Mouse (Mus musculus) CH12.LX (cell line): ENCODE results near the gene Slc4a11. TPM values are rescaled to one million over a fixed set of nuclear protein-coding genes. Genes with fewer than 3 reads are reported as not detected.
A peak's percentile ranks its signal among the peaks of the same experiment; 100 is the strongest.

Source experiments
- DNase-seq: peaks from one replicate; pipeline ENCODE4 v3.0.0-alpha.2; 2013; ENCODE audit errors: extremely low read depth
- H3K27ac ChIP-seq: 2 replicates; pipeline ENCODE4 v1.5.1; 2012; ENCODE audit warnings: low read depth, mild to moderate bottlenecking, control low read depth, moderate library complexity; ENCODE audit not compliant: insufficient read depth
- H3K27me3 ChIP-seq: replicated peaks from 2 replicates; pipeline ENCODE3; 2012; ENCODE audit warnings: inconsistent platforms
- H3K36me3 ChIP-seq, 2 experiments: replicated peaks in 1 of 2; 2 replicates each; pipeline versions ENCODE3 to v1.6.1; 2012; ENCODE audit warnings: inconsistent platforms in 1 of 2, low read length in 1 of 2, mild to moderate bottlenecking in 1 of 2, mixed read lengths in 1 of 2, moderate library complexity in 1 of 2; ENCODE audit not compliant: control insufficient read depth in 1 of 2, insufficient read depth in 1 of 2
- H3K4me1 ChIP-seq, 2 experiments: 2 replicates each; pipeline ENCODE4 v1.6.1; 2012; ENCODE audit warnings: inconsistent platforms in 1 of 2, moderate library complexity in 1 of 2; ENCODE audit not compliant: insufficient read depth in 2 of 2, control insufficient read depth in 1 of 2
- H3K4me2 ChIP-seq: 2 replicates; pipeline ENCODE4 v1.6.1; 2012; ENCODE audit warnings: low read depth, mild to moderate bottlenecking, control low read depth; ENCODE audit not compliant: poor library complexity, insufficient read depth, severe bottlenecking
- H3K4me3 ChIP-seq, 3 experiments: fragments of 150-350 bp in 1 of 3; sonication (generic) in 1 of 3; replicated peaks in 1 of 3; 2 replicates each; pipeline versions ENCODE3 to v1.5.1; 2011 to 2012; ENCODE audit warnings: low read depth in 2 of 3, low read length in 2 of 3, mild to moderate bottlenecking in 2 of 3, moderate library complexity in 2 of 3, control low read depth in 1 of 3, improper control_type of control experiment in 1 of 3, inconsistent platforms in 1 of 3, mixed read lengths in 1 of 3; ENCODE audit not compliant: poor library complexity in 1 of 3
- H3K79me2 ChIP-seq: replicated peaks from 2 replicates; pipeline ENCODE4 v1.6.1; 2012; ENCODE audit warnings: mild to moderate bottlenecking, moderate library complexity; ENCODE audit not compliant: control insufficient read depth, poor library complexity, insufficient read depth, severe bottlenecking; ENCODE audit errors: extremely low read depth
- H3K9ac ChIP-seq: 2 replicates; pipeline ENCODE4 v1.6.1; 2012; ENCODE audit warnings: low read depth, mild to moderate bottlenecking, control low read depth, moderate library complexity; ENCODE audit not compliant: insufficient read depth
- H3K9me3 ChIP-seq: replicated peaks from 2 replicates; pipeline ENCODE3; 2012; ENCODE audit warnings: low read length, inconsistent platforms, mixed read lengths
- BHLHE40 ChIP-seq: IDR thresholded peaks from 2 replicates; pipeline ENCODE4 v1.6.1; 2011; ENCODE audit warnings: mild to moderate bottlenecking, low read depth, low read length, improper control_type of control experiment
- CHD2 ChIP-seq: IDR thresholded peaks from 2 replicates; pipeline ENCODE4 v1.6.1; 2011; ENCODE audit warnings: low read length, improper control_type of control experiment
- E2F4 ChIP-seq: IDR thresholded peaks from 2 replicates; pipeline ENCODE4 v1.6.1; 2011; ENCODE audit warnings: low read depth, low read length, improper control_type of control experiment; ENCODE audit not compliant: insufficient replicate concordance
- ELF1 ChIP-seq: IDR thresholded peaks from 2 replicates; pipeline ENCODE4 v1.6.1; 2014; ENCODE audit warnings: low read depth, mild to moderate bottlenecking, inconsistent platforms, low read length, improper control_type of control experiment
- ETS1 ChIP-seq: conservative IDR thresholded peaks from 2 replicates; pipeline ENCODE4 v1.6.1; 2012; ENCODE audit warnings: low read depth, mild to moderate bottlenecking, inconsistent platforms, low read length, improper control_type of control experiment, moderate library complexity
- GABPA ChIP-seq: IDR thresholded peaks from 2 replicates; pipeline ENCODE4 v1.6.1; 2012; ENCODE audit warnings: low read depth, low read length, improper control_type of control experiment, inconsistent platforms; ENCODE audit not compliant: insufficient replicate concordance
- IRF4 ChIP-seq: IDR thresholded peaks from 2 replicates; pipeline ENCODE4 v1.6.1; 2014; ENCODE audit warnings: low read depth, mild to moderate bottlenecking, inconsistent platforms, low read length, improper control_type of control experiment
- JUN ChIP-seq: IDR thresholded peaks from 2 replicates; pipeline ENCODE4 v1.6.1; 2011; ENCODE audit warnings: low read depth, mild to moderate bottlenecking, low read length, improper control_type of control experiment, moderate library complexity; ENCODE audit not compliant: insufficient read depth
- KAT2A ChIP-seq: IDR thresholded peaks from 2 replicates; pipeline ENCODE4 v1.6.1; 2012; ENCODE audit warnings: low read length, improper control_type of control experiment, inconsistent platforms; ENCODE audit not compliant: insufficient replicate concordance
- MAFK ChIP-seq: IDR thresholded peaks from 2 replicates; pipeline ENCODE4 v1.6.1; 2011; ENCODE audit warnings: low read length, improper control_type of control experiment; ENCODE audit not compliant: insufficient replicate concordance
- MAX ChIP-seq: IDR thresholded peaks from 2 replicates; pipeline ENCODE4 v1.6.1; 2011; ENCODE audit warnings: low read length, improper control_type of control experiment
- MAZ ChIP-seq: IDR thresholded peaks from 2 replicates; pipeline ENCODE4 v1.6.1; 2012; ENCODE audit warnings: low read depth, mild to moderate bottlenecking, inconsistent platforms, low read length, improper control_type of control experiment, moderate library complexity
- NELFE ChIP-seq: IDR thresholded peaks from 2 replicates; pipeline ENCODE4 v1.6.1; 2011; ENCODE audit warnings: low read depth, low read length, improper control_type of control experiment
- NRF1 ChIP-seq: IDR thresholded peaks from 2 replicates; pipeline ENCODE4 v1.6.1; 2014; ENCODE audit warnings: low read depth, mild to moderate bottlenecking, inconsistent platforms, low read length, improper control_type of control experiment, moderate library complexity
- PAX5 ChIP-seq: IDR thresholded peaks from 2 replicates; pipeline ENCODE4 v1.6.1; 2012; ENCODE audit warnings: low read length, inconsistent platforms, mixed read lengths
- POLR2A ChIP-seq: IDR thresholded peaks from 2 replicates; pipeline ENCODE4 v1.6.1; 2011; ENCODE audit warnings: low read depth, mild to moderate bottlenecking, improper control_type of control experiment, low read length
- POLR2AphosphoS2 ChIP-seq: IDR thresholded peaks from 2 replicates; pipeline ENCODE4 v1.6.1; 2011; ENCODE audit warnings: low read depth, low read length, improper control_type of control experiment
- RAD21 ChIP-seq: IDR thresholded peaks from 2 replicates; pipeline ENCODE4 v1.6.1; 2011; ENCODE audit warnings: low read depth, mild to moderate bottlenecking, low read length, improper control_type of control experiment, moderate library complexity
- SIN3A ChIP-seq: IDR thresholded peaks from 2 replicates; pipeline ENCODE4 v1.6.1; 2012; ENCODE audit warnings: low read length, improper control_type of control experiment, inconsistent platforms
- TBP ChIP-seq: conservative IDR thresholded peaks from 2 replicates; pipeline ENCODE4 v1.6.1; 2011; ENCODE audit warnings: low read depth, low read length, improper control_type of control experiment
- TCF12 ChIP-seq: IDR thresholded peaks from 2 replicates; pipeline ENCODE4 v1.6.1; 2014; ENCODE audit warnings: low read depth, mild to moderate bottlenecking, inconsistent platforms, low read length, improper control_type of control experiment
- UBTF ChIP-seq: IDR thresholded peaks from 2 replicates; pipeline ENCODE4 v1.6.1; 2012; ENCODE audit warnings: low read depth, mild to moderate bottlenecking, inconsistent platforms, low read length, improper control_type of control experiment, moderate library complexity
- USF1 ChIP-seq: IDR thresholded peaks from 2 replicates; pipeline ENCODE4 v1.6.1; 2014; ENCODE audit warnings: low read depth, mild to moderate bottlenecking, inconsistent platforms, low read length, improper control_type of control experiment
- USF2 ChIP-seq: conservative IDR thresholded peaks from 2 replicates; pipeline ENCODE4 v1.6.1; 2011; ENCODE audit warnings: low read depth, low read length, improper control_type of control experiment
- ZC3H11A ChIP-seq: IDR thresholded peaks from 2 replicates; pipeline ENCODE4 v1.6.1; 2012; ENCODE audit warnings: low read depth, mild to moderate bottlenecking, inconsistent platforms, low read length, improper control_type of control experiment
- ZKSCAN1 ChIP-seq: IDR thresholded peaks from 2 replicates; pipeline ENCODE4 v1.6.1; 2012; ENCODE audit warnings: low read depth, inconsistent platforms, low read length, improper control_type of control experiment, borderline replicate concordance
- ZMIZ1 ChIP-seq: IDR thresholded peaks from 2 replicates; pipeline ENCODE4 v1.6.1; 2012; ENCODE audit warnings: low read depth, mild to moderate bottlenecking, inconsistent platforms, low read length, improper control_type of control experiment
- dilution Hi-C: fragments of 300-500 bp; cut with MboI; formaldehyde crosslinking; loops from 2 replicates; pipeline ENCODE4 v1.14.3; 2020; ENCODE audit warnings: low sequenced_read_pairs; ENCODE audit not compliant: extremely low pct_unique_long_range_greater_than_20kb, extremely low pct_ligation_motif_present
- in situ Hi-C: fragments of 300-500 bp; cut with MboI; formaldehyde crosslinking; loops from 3 replicates; pipeline ENCODE4 v1.14.3; 2019; ENCODE audit warnings: low sequenced_read_pairs, low pct_ligation_motif_present, low pct_unique_long_range_greater_than_20kb, mixed read lengths
- polyA plus RNA-seq: library from polyadenylated mRNA; unstranded; fragments of >175 nt; gene quantifications from 2 replicates; pipeline ENCODE4 v1.2.1, GENCODE M21; 2012; ENCODE audit warnings: low read depth; ENCODE audit not compliant: insufficient read length
- total RNA-seq, 2 experiments: library from RNA; depleted of rRNA; stranded (reverse); fragments of 300-350 nt in 1 of 2; fragments of >200 nt in 1 of 2; gene quantifications; 2 replicates each; pipeline ENCODE4 v1.2.3; 2012 to 2014

The Slc4a11 gene
- total and polyA plus RNA-seq, 3 experiments: 0.21 to 0.30 (median 0.27) TPM

DNA sequence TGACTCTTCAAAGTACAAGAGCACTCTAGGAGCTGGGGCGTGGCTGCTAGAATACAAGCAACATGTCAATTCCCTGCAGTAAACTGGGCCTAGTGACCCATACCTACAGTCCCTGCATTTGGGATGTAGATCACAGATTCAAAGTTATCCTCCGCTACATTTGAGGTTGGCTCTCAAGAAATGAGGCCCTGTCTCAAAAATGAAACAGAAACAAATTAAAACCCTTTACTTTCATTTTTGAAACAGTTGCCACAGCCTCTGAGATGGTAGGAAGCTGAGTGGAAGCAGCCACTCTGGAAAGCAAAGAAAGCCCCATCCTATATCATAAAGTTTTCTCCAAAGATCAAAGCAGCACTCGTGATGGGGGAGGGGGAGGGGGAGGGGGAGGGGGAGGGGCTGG, 36.1 kb upstream of the Slc4a11 start:
- TF ChIP-seq GABPA: no peak
- no peak for TF ChIP-seq ETS1
- no peak for TF ChIP-seq ZMIZ1
- no peak for TF ChIP-seq SIN3A
- no peak for TF ChIP-seq BHLHE40
- TF ChIP-seq USF2: no peak
- TF ChIP-seq ZKSCAN1: no peak
- no peak for TF ChIP-seq MAFK
- TF ChIP-seq POLR2AphosphoS2: no peak
- TF ChIP-seq USF1: no peak
- no peak for TF ChIP-seq MAX
- no peak for TF ChIP-seq RAD21
- TF ChIP-seq UBTF: no peak
- no peak for TF ChIP-seq POLR2A
- no peak for TF ChIP-seq JUN
- no peak; the same call in 1 of the 2 replicates for TF ChIP-seq CHD2
- no peak for TF ChIP-seq TBP
- TF ChIP-seq MAZ: no peak
- no peak for TF ChIP-seq IRF4
- no peak for TF ChIP-seq KAT2A
- TF ChIP-seq, all 38 proteins: peak for 0
- no peaks in the 10 kb centered on the region for H3K27me3 ChIP-seq
- peak overlapping the region; percentile 49; the same call in 1 of the 2 replicates for H3K9ac ChIP-seq
- peaks cover 0 to 6% of the 10 kb centered on the region in 2 experiments; a peak in 1 of 4 replicates for H3K4me1 ChIP-seq
- no peak overlapping the region for H3K4me3 ChIP-seq
- H3K36me3 ChIP-seq: peaks cover 3 to 19% of the 10 kb centered on the region in 2 experiments
- H3K4me2 ChIP-seq: peak overlapping the region; percentile 71; the same call in 1 of the 2 replicates
- H3K9me3 ChIP-seq: peaks cover 3% of the 10 kb centered on the region
- no peak for DNase-seq
- dilution Hi-C loops (no loop called here), in situ Hi-C loops (no loop called here)
- no peaks in the 10 kb centered on the region for H3K79me2 ChIP-seq
- H3K27ac ChIP-seq: no peak overlapping the region

DNA sequence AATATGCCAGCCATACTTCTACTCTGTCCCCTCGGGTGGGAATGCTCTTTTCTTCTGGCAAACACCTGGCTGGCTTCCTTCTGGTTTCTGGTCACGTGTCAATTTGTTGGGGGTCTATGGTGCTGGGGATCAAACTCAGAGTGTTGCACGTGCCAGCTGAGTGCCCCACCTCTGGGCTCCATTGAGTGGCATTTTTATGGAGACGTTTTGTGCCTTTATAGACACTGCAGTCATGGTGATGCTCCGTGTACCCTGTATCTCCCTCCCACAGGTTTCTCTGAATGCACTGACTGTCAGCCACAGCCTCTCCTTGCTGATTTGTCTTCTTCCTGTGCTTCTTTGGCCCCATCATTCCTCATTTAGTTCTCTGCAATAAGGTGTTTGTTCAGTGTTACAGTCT, 34.5 kb upstream of the Slc4a11 start:
- dilution Hi-C loops: no loop called here
- Histone ChIP-seq H3K27ac (no peak overlapping the region), H3K36me3 (peaks cover 3 to 30% of the 10 kb centered on the region in 2 experiments)

More for the DNA sequence above, 34.5 kb upstream of the Slc4a11 start:
- in situ Hi-C loops: no loop called here
- no peak overlapping the region for H3K9ac ChIP-seq
- no peaks in the 10 kb centered on the region for H3K27me3 ChIP-seq
- H3K79me2 ChIP-seq: no peaks in the 10 kb centered on the region
- no peak for DNase-seq
- H3K9me3 ChIP-seq: peaks cover 3% of the 10 kb centered on the region
- H3K4me2 ChIP-seq: no peak overlapping the region
- TF ChIP-seq TCF12: no peak
- no peak for TF ChIP-seq GABPA
- TF ChIP-seq UBTF: no peak
- TF ChIP-seq USF2: no peak
- TF ChIP-seq ELF1: no peak
- no peak for TF ChIP-seq E2F4
- no peak for TF ChIP-seq NELFE
- TF ChIP-seq NRF1: no peak
- TF ChIP-seq CHD2: no peak
- TF ChIP-seq SIN3A: no peak
- TF ChIP-seq ZKSCAN1: no peak
- TF ChIP-seq PAX5: no peak
- TF ChIP-seq ZMIZ1: no peak
- TF ChIP-seq ZC3H11A: no peak
- peaks cover 0 to 6% of the 10 kb centered on the region in 2 experiments; a peak in 1 of 4 replicates for H3K4me1 ChIP-seq
- H3K4me3 ChIP-seq: no peak overlapping the region
